Mouse (Mus musculus) bone marrow macrophage, adult 2 months (primary cell): ENCODE data around the gene Zfyve9.

Experiments used
- CTCF ChIP-seq: IDR thresholded peaks from 2 replicates; pipeline ENCODE4 v1.5.1; 2012; ENCODE audit warnings: low read depth, mild to moderate bottlenecking, low read length, moderate library complexity
- POLR2A ChIP-seq: IDR thresholded peaks from 2 replicates; pipeline ENCODE4 v1.6.1; 2012; ENCODE audit warnings: mild to moderate bottlenecking, low read depth, low read length, borderline replicate concordance

- no peak for TF ChIP-seq CTCF
- no peak for TF ChIP-seq POLR2A
These were observed 45.1 kb upstream of the Zfyve9 start for GRCm38 (mm10) chr4:108825677-108826076.
